Mouse (Mus musculus) midbrain, embryonic 14.5 days (tissue): ENCODE data around the gene Masp1. TPM values are rescaled to one million over a fixed set of nuclear protein-coding genes. Genes with fewer than 3 reads are reported as not detected.

Experiments
- ATAC-seq: fragments of 200-750 bp; cut with Nextera tagmentation; 2 replicates; pipeline ENCODE4 v1.8.0; 2017; ENCODE audit warnings: moderate number of reproducible peaks, moderate library complexity; ENCODE audit not compliant: low FRiP score, low TSS enrichment
- DNase-seq: peaks from one replicate; pipeline ENCODE4 v3.0.0-alpha.2; 2015
- H3K27ac ChIP-seq: fragments of 300-500 bp; sonication (generic); replicated peaks from 2 replicates; pipeline ENCODE4 v1.5.1; 2014; ENCODE audit warnings: mild to moderate bottlenecking, low read depth, low read length, moderate library complexity
- H3K27me3 ChIP-seq: fragments of 300-500 bp; sonication (generic); 2 replicates; pipeline ENCODE4 v1.6.1; 2014; ENCODE audit warnings: low read length, control low read depth, mixed read lengths; ENCODE audit not compliant: control insufficient read depth, insufficient read depth
- H3K36me3 ChIP-seq: fragments of 300-500 bp; sonication (generic); 2 replicates; pipeline ENCODE4 v1.6.1; 2014; ENCODE audit warnings: low read length, control low read depth; ENCODE audit not compliant: control insufficient read depth, insufficient read depth
- H3K4me1 ChIP-seq: fragments of 300-500 bp; sonication (generic); 2 replicates; pipeline ENCODE4 v1.6.1; 2014; ENCODE audit warnings: mild to moderate bottlenecking, antibody characterized with exemption, low read length, control low read depth; ENCODE audit not compliant: control insufficient read depth, insufficient read depth
- H3K4me2 ChIP-seq: fragments of 300-500 bp; sonication (generic); 2 replicates; pipeline ENCODE4 v1.6.1; 2014; ENCODE audit warnings: mild to moderate bottlenecking, low read length, moderate library complexity
- H3K4me3 ChIP-seq: fragments of 300-500 bp; sonication (generic); replicated peaks from 2 replicates; pipeline ENCODE4 v1.5.1; 2014; ENCODE audit warnings: low read depth, low read length
- H3K9ac ChIP-seq: fragments of 300-500 bp; sonication (generic); replicated peaks from 2 replicates; pipeline ENCODE4 v1.6.1; 2014; ENCODE audit warnings: mild to moderate bottlenecking, low read length, moderate library complexity
- H3K9me3 ChIP-seq: fragments of 300-500 bp; sonication (generic); 2 replicates; pipeline ENCODE4 v1.6.1; 2016; ENCODE audit warnings: low read length, control low read depth, mixed read lengths; ENCODE audit not compliant: control insufficient read depth
- WGBS: fragments of 180-500 bp; shearing (Covaris S2); extraction: QIAGEN DNeasy Blood & Tissue Kit; methylation state at CpG from one replicate; pipeline ENCODE4 v1.1.7; 2014; 5-methylcytosine and 5-hydroxymethylcytosine counted together
- polyA plus RNA-seq: library from polyadenylated mRNA; unstranded; fragments of >200 nt; fragmentation: Nextera tagmentation; extraction: Ambion mirVana; gene quantifications from 2 replicates; pipeline ENCODE4 v1.2.1, GENCODE M21; 2014

Masp1 gene
- polyA plus RNA-seq, 1 experiment from 2014 or later, result 38.1 TPM

- H3K4me1 ChIP-seq, result peaks cover 46% of the 10 kb centered on the region
- 0 out of 2 replicates have a peak, but pooled peaks cover 4% of the 10 kb centered on the region for H3K36me3 ChIP-seq
- H3K27me3 ChIP-seq, result no peaks in the 10 kb centered on the region
- H3K9ac ChIP-seq, result peak overlapping the region; percentile 21; the same call in 1 of the 2 replicates
- DNase-seq (peak; percentile 48), ATAC-seq (no peak)
- peak overlapping the region; percentile 52 for H3K4me3 ChIP-seq
- peak overlapping the region; percentile 76 for H3K4me2 ChIP-seq
- WGBS, result 55% methylated on average over 20 of the region's 20 CpGs
- no peaks in the 10 kb centered on the region for H3K9me3 ChIP-seq
- H3K27ac ChIP-seq, result peak overlapping the region; percentile 20; the same call in 1 of the 2 replicates
These were observed 2.7 kb downstream of the Masp1 start for GRCm38 (mm10) chr16:23517754-23518566.

GRCm38 (mm10) chr16:23517230-23517629 is 3.4 kb downstream of the Masp1 start:
- Histone ChIP-seq H3K36me3 (peaks cover 10% of the 10 kb centered on the region), H3K4me1 (peaks cover 39% of the 10 kb centered on the region), H3K4me3 (no peak overlapping the region), H3K4me2 (peak overlapping the region; percentile 76), H3K9me3 (no peaks in the 10 kb centered on the region), H3K9ac (no peak overlapping the region), H3K27ac (no peak overlapping the region), H3K27me3 (no peaks in the 10 kb centered on the region)
- DNase-seq (no peak), ATAC-seq (no peak)
- 91% methylated on average over 5 of the region's 5 CpGs for WGBS

DNA sequence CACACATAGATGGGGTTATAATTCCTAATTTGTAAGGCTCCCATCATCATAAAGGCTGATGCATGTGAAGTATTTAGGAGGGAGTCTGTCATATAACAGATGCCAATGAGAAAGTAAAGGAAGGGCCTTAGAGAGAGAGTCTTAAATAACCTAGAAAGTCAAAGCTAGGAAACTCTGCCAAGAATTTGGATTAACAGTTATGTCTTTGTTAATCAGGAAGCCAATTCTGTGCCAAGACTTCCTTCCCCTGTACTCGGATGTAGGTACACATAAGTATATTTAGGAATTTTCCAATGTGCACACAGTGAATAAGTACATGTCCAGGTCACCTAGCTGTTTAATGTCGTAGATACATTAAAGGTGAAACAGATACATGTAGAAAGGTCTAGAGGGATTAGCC is 4.0 kb downstream of the Masp1 start:
- ATAC-seq (no peak), DNase-seq (no peak)
- H3K27me3 ChIP-seq, result no peaks in the 10 kb centered on the region
- H3K4me2 ChIP-seq, result no peak overlapping the region
- H3K4me1 ChIP-seq, result peaks cover 33% of the 10 kb centered on the region
- H3K27ac ChIP-seq, result no peak overlapping the region
- WGBS, result 82% methylated on average over 2 of the region's 2 CpGs
- H3K36me3 ChIP-seq, result peaks cover 11% of the 10 kb centered on the region
- H3K4me3 ChIP-seq, result no peak overlapping the region
- no peaks in the 10 kb centered on the region for H3K9me3 ChIP-seq
- H3K9ac ChIP-seq, result no peak overlapping the region

DNA sequence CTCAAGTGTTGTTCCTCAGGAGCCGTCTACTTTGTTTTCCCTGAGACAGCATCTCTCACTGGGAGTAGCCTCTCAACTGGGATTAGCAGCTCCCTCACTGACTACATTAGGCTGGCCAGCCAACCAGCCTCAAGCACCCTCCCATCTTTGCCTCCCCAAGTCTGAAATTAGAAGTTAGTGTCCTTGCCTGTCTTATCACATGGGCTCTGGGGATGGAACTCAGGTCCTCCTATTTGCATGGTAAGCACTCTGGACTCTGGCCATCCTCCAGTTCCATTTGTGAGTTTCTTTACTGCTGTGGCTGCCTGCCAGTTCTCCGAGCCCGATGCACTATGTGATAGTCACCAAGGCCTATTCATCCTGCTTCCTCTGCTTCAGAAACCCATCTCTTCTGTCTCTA is 4.8 kb downstream of the Masp1 start:
- DNase-seq (peak; percentile 67), ATAC-seq (no peak; the same call in 1 of the 2 replicates)
- Histone ChIP-seq H3K9me3 (no peaks in the 10 kb centered on the region), H3K4me2 (no peak overlapping the region), H3K27ac (no peak overlapping the region), H3K36me3 (peaks cover 15% of the 10 kb centered on the region), H3K27me3 (no peaks in the 10 kb centered on the region), H3K4me1 (peaks cover 26% of the 10 kb centered on the region), H3K4me3 (no peak overlapping the region), H3K9ac (no peak overlapping the region)
- WGBS, result 61% methylated on average over 3 of the region's 3 CpGs

GRCm38 (mm10) chr16:23513401-23513800 is 7.2 kb downstream of the Masp1 start:
- Histone ChIP-seq H3K27ac (no peak overlapping the region), H3K9ac (no peak overlapping the region), H3K4me2 (no peak overlapping the region), H3K36me3 (peaks cover 22% of the 10 kb centered on the region), H3K9me3 (no peaks in the 10 kb centered on the region), H3K4me1 (peaks cover 10% of the 10 kb centered on the region), H3K4me3 (no peak overlapping the region), H3K27me3 (no peaks in the 10 kb centered on the region)
- DNase-seq, result no peak
- WGBS, result 94% methylated on average over 1 of the region's 1 CpGs
- no peak for ATAC-seq

DNA sequence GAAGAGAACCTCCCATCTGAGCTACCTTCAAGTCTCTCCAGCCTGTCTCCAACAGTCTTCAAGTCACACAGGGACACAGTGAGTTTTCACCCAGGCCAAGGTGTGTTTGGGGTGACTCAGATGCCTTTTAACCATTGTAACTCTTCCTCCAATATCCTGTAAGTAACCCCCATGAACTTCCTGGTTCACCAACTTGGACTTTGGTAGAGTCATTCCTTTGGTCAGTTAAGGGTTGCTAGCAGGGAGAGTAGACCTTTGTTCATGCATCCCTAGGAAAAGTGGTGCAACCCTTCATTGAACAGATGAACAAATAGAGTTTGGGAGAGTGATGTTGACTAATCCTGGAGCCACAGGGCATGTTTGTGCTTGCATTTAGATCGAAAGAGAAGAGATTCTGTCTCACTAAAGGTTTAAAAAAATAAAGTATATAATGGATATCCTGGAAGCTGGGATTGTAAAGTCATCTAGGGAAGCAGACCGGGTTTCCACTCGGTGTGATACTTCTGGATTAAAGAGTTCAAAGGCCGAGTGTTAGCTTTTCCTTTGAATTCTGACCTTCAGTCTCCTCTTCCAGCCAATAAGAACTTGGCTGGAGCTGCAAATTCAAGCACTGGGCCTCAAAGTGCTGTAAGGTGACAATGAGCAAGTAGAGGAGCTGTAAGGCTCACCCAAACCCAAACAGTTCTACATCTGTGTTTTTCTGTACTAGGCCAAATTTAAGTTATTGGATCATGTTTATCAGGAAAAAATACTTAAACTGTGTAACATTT is 9.3 kb downstream of the Masp1 start:
- Histone ChIP-seq H3K36me3 (peaks cover 22% of the 10 kb centered on the region), H3K27ac (no peak overlapping the region), H3K4me3 (no peak overlapping the region), H3K4me1 (0 out of 2 replicates have a peak, but pooled peaks cover under 1% of the 10 kb centered on the region), H3K9me3 (no peaks in the 10 kb centered on the region), H3K27me3 (no peaks in the 10 kb centered on the region), H3K4me2 (no peak overlapping the region), H3K9ac (no peak overlapping the region)
- ATAC-seq, result no peak
- WGBS, result 80% methylated on average over 4 of the region's 4 CpGs
- DNase-seq, result no peak

GRCm38 (mm10) chr16:23505904-23506687 is 14.5 kb downstream of the Masp1 start:
- H3K36me3 ChIP-seq, result peaks cover 11% of the 10 kb centered on the region
- peaks cover 25% of the 10 kb centered on the region for H3K4me1 ChIP-seq
- H3K9ac ChIP-seq, result no peak overlapping the region
- no peak for ATAC-seq
- no peaks in the 10 kb centered on the region for H3K27me3 ChIP-seq
- no peak for DNase-seq
- no peak overlapping the region for H3K4me2 ChIP-seq
- WGBS, result 58% methylated on average over 11 of the region's 11 CpGs
- no peaks in the 10 kb centered on the region for H3K9me3 ChIP-seq
- H3K27ac ChIP-seq, result peak overlapping the region; percentile 14; the same call in 1 of the 2 replicates
- H3K4me3 ChIP-seq, result no peak overlapping the region

DNA sequence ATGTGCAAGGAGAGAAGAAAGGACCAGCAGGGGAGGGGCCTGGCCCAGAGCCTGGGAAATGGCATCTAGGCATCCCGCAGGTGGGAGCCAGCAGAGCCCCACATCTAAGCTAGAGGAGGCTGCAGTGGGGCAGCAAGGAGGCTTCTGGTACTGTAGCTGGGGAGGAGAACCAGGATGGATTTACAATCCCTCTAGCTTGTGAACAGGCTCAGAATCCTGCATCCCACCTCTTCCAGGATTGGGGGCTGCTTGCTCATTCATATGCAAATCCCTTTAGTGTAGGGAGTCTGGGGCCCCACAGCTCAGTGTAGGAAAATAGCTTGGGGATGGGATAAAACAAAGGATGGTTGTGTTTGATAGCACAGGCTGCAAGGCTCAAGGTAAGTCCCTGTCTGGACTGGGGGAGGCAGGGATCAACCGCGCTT is 16.3 kb downstream of the Masp1 start:
- peaks cover 25% of the 10 kb centered on the region for H3K4me1 ChIP-seq
- H3K4me2 ChIP-seq, result peak overlapping the region; percentile 9; the same call in 1 of the 2 replicates
- no peaks in the 10 kb centered on the region for H3K9me3 ChIP-seq
- no peaks in the 10 kb centered on the region for H3K27me3 ChIP-seq
- peak overlapping the region; percentile 69 for H3K27ac ChIP-seq
- no peak overlapping the region for H3K9ac ChIP-seq
- H3K36me3 ChIP-seq, result no peaks in the 10 kb centered on the region
- H3K4me3 ChIP-seq, result no peak overlapping the region
- ATAC-seq, result peak; percentile 91
- WGBS, result 10% methylated on average over 3 of the region's 3 CpGs
- peak; percentile 77 for DNase-seq
